Mouse (Mus musculus) right cerebral cortex, postnatal 36 days (tissue): ENCODE measurements around the gene Gm4553.
"Not testable (repeated sequence)": the region's sequence is repeated elsewhere in the genome, so short reads cannot be mapped to it uniquely, and the experiment has no call there.

Experiments used
- DNase-seq, 2 experiments: peaks; one replicate each; pipeline ENCODE4 v3.0.0; 2022; ENCODE audit warnings: low spot score in 2 of 2, mixed read lengths in 1 of 2

The Gm4553 gene

GRCm38 (mm10) chr7:142135934-142136333, 29.6 kb downstream of the Gm4553 start, which contains the start of gene Gm39115:
Gene Gm39115, minus strand, starts transcription at chr7:142136034.
- not testable (repeated sequence) for DNase-seq

GRCm38 (mm10) chr7:142134206-142134995, 31.1 kb downstream of the Gm4553 start:
- DNase-seq, result no peak

GRCm38 (mm10) chr7:142128843-142129242, 36.7 kb downstream of the Gm4553 start:
- DNase-seq, result no peak

GRCm38 (mm10) chr7:142120629-142121028, 44.9 kb downstream of the Gm4553 start, which contains the start of gene Gm45618:
Gene Gm45618, minus strand, starts transcription at chr7:142120729.
- not testable (repeated sequence) for DNase-seq

- DNase-seq, result no peak
Observed at GRCm38 (mm10) chr7:142119632-142120031, 45.9 kb downstream of the Gm4553 start.
